Mouse (Mus musculus): ENCODE measurements around the gene Csgalnact2. TPM values are rescaled to one million over a fixed set of nuclear protein-coding genes. Genes with fewer than 3 reads are reported as not detected.

Csgalnact2 gene
- polyA plus RNA-seq, 1 experiment, result 3.6 TPM

GRCm38 (mm10) chr6:118171386-118171785 is 32.4 kb upstream of the Csgalnact2 start:
- Histone ChIP-seq H3K4me1 (peaks cover 35% of the 10 kb centered on the region), H3K9me3 (no peaks in the 10 kb centered on the region), H3K27me3 (replicated peaks) (peaks cover 72% of the 10 kb centered on the region), H3K36me3 (replicated peaks; ENCODE audit: low read length) (no peaks in the 10 kb centered on the region), H3K4me3 (replicated peaks) (no peak overlapping the region)
- TF ChIP-seq FLI1 (IDR thresholded peaks at IDR 0.05; ENCODE audit: low read length) (no peak), GATA1 (IDR thresholded peaks at IDR 0.05; ENCODE audit: borderline replicate concordance, low read length) (no peak)

DNA sequence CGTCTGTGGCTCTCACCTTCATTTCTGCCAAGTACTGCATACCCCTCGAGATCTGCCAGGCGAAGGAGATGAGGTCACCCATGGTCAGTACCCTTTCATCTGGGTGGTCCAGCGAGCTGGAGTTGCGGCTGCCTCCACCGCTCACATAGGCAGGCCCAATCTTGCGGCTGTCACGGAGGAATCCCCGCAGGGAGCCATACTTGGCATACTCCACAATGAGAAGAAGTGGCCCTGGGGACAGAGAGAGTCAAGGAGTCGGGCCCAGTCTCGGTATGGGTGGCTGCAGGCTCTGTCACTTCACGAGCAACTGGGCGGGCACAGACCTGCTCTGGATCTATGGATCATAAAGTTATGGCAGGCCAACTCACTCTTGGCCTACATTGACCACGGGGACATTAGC is 29.2 kb upstream of the Csgalnact2 start:
- Histone ChIP-seq H3K4me3 (replicated peaks) (no peak overlapping the region), H3K9me3 (no peaks in the 10 kb centered on the region), H3K27me3 (replicated peaks) (peaks cover 50% of the 10 kb centered on the region), H3K36me3 (replicated peaks; ENCODE audit: low read length) (no peaks in the 10 kb centered on the region), H3K4me1 (peaks cover 47% of the 10 kb centered on the region)
- TF ChIP-seq GATA1 (IDR thresholded peaks at IDR 0.05; ENCODE audit: borderline replicate concordance, low read length) (no peak), FLI1 (IDR thresholded peaks at IDR 0.05; ENCODE audit: low read length) (no peak)

DNA sequence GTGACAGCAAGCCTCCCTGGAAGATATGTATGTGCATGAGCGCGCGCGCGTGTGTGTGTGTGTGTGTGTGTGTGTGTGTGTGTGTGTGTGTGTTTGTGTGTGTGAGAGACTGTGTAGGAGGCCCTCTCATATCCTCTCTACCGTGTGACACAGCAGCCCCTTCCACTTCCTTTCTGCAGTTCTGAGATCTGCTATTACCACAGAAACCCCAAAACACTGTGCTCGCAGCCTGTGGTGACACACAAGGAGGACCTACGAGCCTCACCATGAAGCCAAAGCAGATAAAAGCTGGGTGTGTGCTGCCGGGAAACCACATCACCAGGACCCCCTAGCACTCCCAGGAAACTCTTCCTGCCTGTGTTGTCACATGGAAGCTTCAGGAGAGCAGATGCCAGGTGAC is 28.1 kb upstream of the Csgalnact2 start:
- TF ChIP-seq FLI1 (IDR thresholded peaks at IDR 0.05; ENCODE audit: low read length) (no peak), GATA1 (IDR thresholded peaks at IDR 0.05; ENCODE audit: borderline replicate concordance, low read length) (peak; percentile 68; the same call in 1 of the 3 replicates)
- H3K27me3 ChIP-seq (replicated peaks), result peaks cover 45% of the 10 kb centered on the region
- no peaks in the 10 kb centered on the region for H3K36me3 ChIP-seq (replicated peaks; ENCODE audit: low read length)
- peaks cover 47% of the 10 kb centered on the region for H3K4me1 ChIP-seq
- H3K4me3 ChIP-seq (replicated peaks), result peak overlapping the region; percentile 66
- H3K9me3 ChIP-seq, result no peaks in the 10 kb centered on the region

DNA sequence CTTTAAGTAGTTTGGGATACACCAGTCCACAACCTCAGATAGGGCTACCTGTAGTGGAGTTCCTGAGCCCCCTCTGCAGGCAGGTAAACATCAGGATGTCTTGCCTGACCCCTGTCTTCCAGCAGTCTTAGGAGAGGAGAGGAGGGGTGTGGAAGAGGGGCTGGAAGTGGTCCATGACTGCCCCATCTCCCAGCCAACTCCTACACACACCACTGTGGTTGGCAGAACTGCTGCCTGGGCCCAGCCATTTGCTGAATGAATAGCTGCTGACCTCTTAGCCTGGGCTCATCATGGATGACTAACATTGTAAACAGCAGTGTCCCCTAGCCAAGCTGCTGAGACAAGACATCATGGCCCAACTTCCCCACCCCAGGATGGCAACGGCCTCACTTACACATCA is 26.6 kb upstream of the Csgalnact2 start:
- peaks cover 35% of the 10 kb centered on the region for H3K27me3 ChIP-seq (replicated peaks)
- TF ChIP-seq FLI1 (IDR thresholded peaks at IDR 0.05; ENCODE audit: low read length) (no peak), GATA1 (IDR thresholded peaks at IDR 0.05; ENCODE audit: borderline replicate concordance, low read length) (no peak)

DNA sequence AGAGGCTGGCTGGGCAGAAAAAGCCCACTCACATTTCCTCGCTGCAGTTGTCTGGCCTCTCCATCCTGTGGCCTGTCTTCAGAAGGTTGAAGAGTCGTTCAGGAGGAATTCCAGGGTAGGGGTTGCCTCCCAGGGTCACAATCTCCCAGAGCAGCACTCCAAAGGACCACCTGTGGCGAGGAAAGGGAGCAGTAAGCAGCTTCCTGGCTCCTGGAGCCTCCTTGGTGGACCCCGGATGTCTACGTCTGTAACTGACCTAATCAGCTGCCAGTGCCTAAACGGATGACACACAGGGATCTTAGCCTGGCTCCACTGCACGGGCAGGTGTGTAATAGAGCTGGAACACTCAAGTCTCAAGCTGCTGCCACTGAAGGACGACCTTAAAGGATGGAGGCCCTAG is 25.8 kb upstream of the Csgalnact2 start:
- no peak overlapping the region for H3K4me3 ChIP-seq (replicated peaks)
- H3K27me3 ChIP-seq (replicated peaks), result peaks cover 33% of the 10 kb centered on the region
- H3K4me1 ChIP-seq, result peaks cover 47% of the 10 kb centered on the region
- TF ChIP-seq GATA1 (IDR thresholded peaks at IDR 0.05; ENCODE audit: borderline replicate concordance, low read length), result no peak
- no peak for TF ChIP-seq FLI1 (IDR thresholded peaks at IDR 0.05; ENCODE audit: low read length)
- H3K36me3 ChIP-seq (replicated peaks; ENCODE audit: low read length), result no peaks in the 10 kb centered on the region
- H3K9me3 ChIP-seq, result no peaks in the 10 kb centered on the region

More for the DNA sequence above, 26.6 kb upstream of the Csgalnact2 start:
- Histone ChIP-seq H3K36me3 (replicated peaks; ENCODE audit: low read length) (no peaks in the 10 kb centered on the region), H3K4me3 (replicated peaks) (no peak overlapping the region), H3K9me3 (no peaks in the 10 kb centered on the region), H3K4me1 (peaks cover 47% of the 10 kb centered on the region)

- no peaks in the 10 kb centered on the region for H3K36me3 ChIP-seq (replicated peaks; ENCODE audit: low read length)
- TF ChIP-seq GATA1 (IDR thresholded peaks at IDR 0.05; ENCODE audit: borderline replicate concordance, low read length), result no peak
- TF ChIP-seq FLI1 (IDR thresholded peaks at IDR 0.05; ENCODE audit: low read length), result no peak
- no peak overlapping the region for H3K4me3 ChIP-seq (replicated peaks)
- H3K9me3 ChIP-seq, result no peaks in the 10 kb centered on the region
- peaks cover 44% of the 10 kb centered on the region for H3K4me1 ChIP-seq
- H3K27me3 ChIP-seq (replicated peaks), result peaks cover 24% of the 10 kb centered on the region
Observed at GRCm38 (mm10) chr6:118163086-118163485, 24.1 kb upstream of the Csgalnact2 start.

DNA sequence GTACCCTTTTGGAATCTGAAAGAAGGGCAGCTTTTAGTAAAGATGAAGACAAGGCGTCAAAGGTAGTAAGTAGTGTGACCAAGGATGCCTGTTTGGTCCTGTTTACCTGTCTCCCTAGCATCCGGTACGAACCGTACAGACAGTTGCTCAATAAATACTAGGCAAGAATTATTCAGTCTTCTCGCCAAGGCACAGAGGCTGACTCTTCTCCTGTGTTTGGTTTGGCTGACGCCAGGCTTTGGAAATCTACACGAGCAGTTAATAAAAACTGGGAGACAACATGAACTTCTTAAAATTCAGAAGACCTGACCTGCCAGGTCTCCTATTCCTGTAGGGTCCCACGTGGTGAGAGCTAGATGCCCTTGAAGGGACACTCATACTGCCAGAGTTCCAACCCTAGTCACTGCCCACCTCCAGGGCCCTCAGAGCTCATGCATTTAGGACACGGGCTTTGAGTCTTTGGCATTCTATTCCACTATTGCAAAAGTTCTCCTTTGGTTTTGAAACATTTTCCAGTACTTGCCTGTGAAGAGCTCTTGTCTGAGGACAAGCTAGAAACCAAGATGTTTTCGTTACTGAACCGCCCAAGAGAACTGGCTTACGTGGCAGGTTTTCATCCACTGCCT is 23.6 kb upstream of the Csgalnact2 start:
- TF ChIP-seq FLI1 (IDR thresholded peaks at IDR 0.05; ENCODE audit: low read length), result no peak
- TF ChIP-seq GATA1 (IDR thresholded peaks at IDR 0.05; ENCODE audit: borderline replicate concordance, low read length), result no peak
- peaks cover 21% of the 10 kb centered on the region for H3K27me3 ChIP-seq (replicated peaks)
- H3K9me3 ChIP-seq, result no peaks in the 10 kb centered on the region
- no peaks in the 10 kb centered on the region for H3K36me3 ChIP-seq (replicated peaks; ENCODE audit: low read length)
- H3K4me3 ChIP-seq (replicated peaks), result no peak overlapping the region
- H3K4me1 ChIP-seq, result peaks cover 39% of the 10 kb centered on the region

DNA sequence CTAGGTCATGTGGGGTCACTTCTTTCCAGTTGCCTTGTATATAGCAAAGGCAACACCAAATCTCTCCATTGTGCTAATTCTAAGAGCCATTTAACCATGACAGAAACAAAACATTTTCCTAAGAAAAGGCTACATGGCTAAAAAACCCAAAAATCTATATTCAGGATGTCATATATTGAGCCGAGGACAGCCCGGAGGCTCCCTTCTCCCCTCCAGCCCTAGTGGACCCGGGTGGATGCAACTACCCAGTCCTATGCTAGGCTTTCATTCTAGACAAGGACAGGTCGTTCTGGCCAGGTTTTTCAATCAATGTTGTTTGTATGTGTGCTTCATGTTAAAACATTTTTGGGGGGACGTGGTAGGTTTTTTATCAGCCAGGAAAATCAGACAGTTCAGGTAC is 14.2 kb upstream of the Csgalnact2 start:
- Histone ChIP-seq H3K27me3 (replicated peaks) (peaks cover 17% of the 10 kb centered on the region), H3K36me3 (replicated peaks; ENCODE audit: low read length) (no peaks in the 10 kb centered on the region), H3K4me1 (peaks cover 26% of the 10 kb centered on the region), H3K4me3 (replicated peaks) (no peak overlapping the region), H3K9me3 (no peaks in the 10 kb centered on the region)
- TF ChIP-seq GATA1 (IDR thresholded peaks at IDR 0.05; ENCODE audit: borderline replicate concordance, low read length), result no peak
- TF ChIP-seq FLI1 (IDR thresholded peaks at IDR 0.05; ENCODE audit: low read length), result no peak

DNA sequence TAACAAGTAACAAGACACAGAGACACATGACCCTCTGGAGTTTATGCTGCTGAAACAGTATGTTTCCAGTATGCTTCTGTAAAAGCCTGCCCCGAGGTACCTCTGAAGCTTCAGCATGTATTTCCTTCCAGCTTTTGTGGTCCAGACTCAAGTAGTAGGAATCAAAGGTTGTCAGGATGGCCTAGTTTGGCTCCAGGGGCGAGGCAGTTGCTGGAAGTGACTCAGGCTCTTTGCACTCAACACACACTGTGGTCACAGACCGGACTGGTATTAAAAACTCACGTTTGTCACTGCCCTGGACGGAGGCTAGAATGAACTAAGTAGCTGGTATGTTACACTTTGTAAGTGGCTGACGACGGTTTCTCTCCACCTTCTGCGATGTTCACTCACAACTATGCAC is 12.0 kb upstream of the Csgalnact2 start:
- H3K9me3 ChIP-seq, result no peaks in the 10 kb centered on the region
- peaks cover 17% of the 10 kb centered on the region for H3K27me3 ChIP-seq (replicated peaks)
- no peaks in the 10 kb centered on the region for H3K36me3 ChIP-seq (replicated peaks; ENCODE audit: low read length)
- H3K4me3 ChIP-seq (replicated peaks), result no peak overlapping the region
- H3K4me1 ChIP-seq, result peaks cover 32% of the 10 kb centered on the region
- TF ChIP-seq FLI1 (IDR thresholded peaks at IDR 0.05; ENCODE audit: low read length) (no peak), GATA1 (IDR thresholded peaks at IDR 0.05; ENCODE audit: borderline replicate concordance, low read length) (no peak)

DNA sequence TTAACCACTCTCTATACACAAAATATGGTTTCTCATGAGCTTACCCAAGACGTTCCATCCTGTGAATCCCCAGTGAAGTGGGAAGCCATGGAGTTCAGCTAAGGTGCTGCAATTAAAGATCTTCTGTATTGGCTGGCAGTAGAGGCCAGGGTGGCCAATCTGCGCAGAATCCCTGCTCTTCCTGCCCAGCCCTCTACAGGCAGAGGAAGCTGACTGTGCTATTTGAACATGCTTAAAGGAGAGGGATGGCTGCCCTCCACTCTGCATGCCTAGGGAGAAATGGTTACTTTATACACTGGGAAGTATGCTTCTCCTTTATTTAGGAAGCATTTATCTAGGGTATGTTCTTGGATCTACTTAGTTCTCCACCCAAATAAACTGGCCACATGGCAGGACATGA is 11.6 kb upstream of the Csgalnact2 start:
- Histone ChIP-seq H3K4me1 (peaks cover 32% of the 10 kb centered on the region), H3K36me3 (replicated peaks; ENCODE audit: low read length) (no peaks in the 10 kb centered on the region), H3K9me3 (no peaks in the 10 kb centered on the region), H3K4me3 (replicated peaks) (peak overlapping the region; percentile 4), H3K27me3 (replicated peaks) (peaks cover 15% of the 10 kb centered on the region)
- TF ChIP-seq GATA1 (IDR thresholded peaks at IDR 0.05; ENCODE audit: borderline replicate concordance, low read length) (no peak), FLI1 (IDR thresholded peaks at IDR 0.05; ENCODE audit: low read length) (no peak)

Data from megakaryocyte, embryonic 14.5 days (primary cell).